Mouse (Mus musculus) forebrain, embryonic 11.5 days (tissue): Measurements from ENCODE around the gene Sorl1. TPM values are rescaled to one million over a fixed set of nuclear protein-coding genes. Genes with fewer than 3 reads are reported as not detected.

ENCODE experiments used
- ATAC-seq: fragments of 200-750 bp; cut with Nextera tagmentation; replicated peaks from 2 replicates; pipeline ENCODE4 v1.8.0; 2017; ENCODE audit warnings: moderate TSS enrichment; ENCODE audit not compliant: low FRiP score
- DNase-seq: peaks from one replicate; pipeline ENCODE4 v3.0.0-alpha.2; 2017; ENCODE audit warnings: low spot score
- H3K27ac ChIP-seq: fragments of 300-500 bp; sonication (generic); 2 replicates; pipeline ENCODE4 v1.5.1; 2014; ENCODE audit warnings: low read depth, low read length
- H3K27me3 ChIP-seq: fragments of 300-500 bp; sonication (generic); 2 replicates; pipeline ENCODE4 v1.6.1; 2014; ENCODE audit warnings: mild to moderate bottlenecking, low read length, mixed read lengths; ENCODE audit not compliant: control insufficient read depth, insufficient read depth
- H3K36me3 ChIP-seq: fragments of 300-500 bp; sonication (generic); 2 replicates; pipeline ENCODE4 v1.6.1; 2014; ENCODE audit warnings: mild to moderate bottlenecking, low read length, moderate library complexity, mixed read lengths; ENCODE audit not compliant: control insufficient read depth, insufficient read depth
- H3K4me1 ChIP-seq: fragments of 300-500 bp; sonication (generic); replicated peaks from 2 replicates; pipeline ENCODE4 v1.6.1; 2014; ENCODE audit warnings: low read length, mixed read lengths; ENCODE audit not compliant: control insufficient read depth, insufficient read depth
- H3K4me2 ChIP-seq: fragments of 300-500 bp; sonication (generic); 2 replicates; pipeline ENCODE4 v1.6.1; 2014; ENCODE audit warnings: low read depth, mild to moderate bottlenecking, low read length, moderate library complexity, mixed read lengths; ENCODE audit not compliant: severe bottlenecking
- H3K4me3 ChIP-seq: fragments of 300-500 bp; sonication (generic); 2 replicates; pipeline ENCODE4 v1.5.1; 2014; ENCODE audit warnings: low read depth, low read length
- H3K9ac ChIP-seq: fragments of 300-500 bp; sonication (generic); 2 replicates; pipeline ENCODE4 v1.6.1; 2014; ENCODE audit warnings: low read length
- H3K9me3 ChIP-seq: fragments of 300-500 bp; sonication (generic); 2 replicates; pipeline ENCODE4 v1.6.1; 2016; ENCODE audit warnings: low read length, mixed read lengths; ENCODE audit not compliant: control insufficient read depth
- WGBS: fragments of 180-500 bp; shearing (Covaris S2); extraction: QIAGEN DNeasy Blood & Tissue Kit; methylation state at CpG from one replicate; pipeline ENCODE4 v1.1.7; 2014; 5-methylcytosine and 5-hydroxymethylcytosine counted together
- polyA plus RNA-seq: library from polyadenylated mRNA; unstranded; fragments of >200 nt; fragmentation: Nextera tagmentation; extraction: Ambion mirVana; gene quantifications from 2 replicates; pipeline ENCODE4 v1.2.1, GENCODE M21; 2014

Sorl1 gene
- polyA plus RNA-seq, 1 experiment from 2014 or later, result 8.1 TPM

DNA sequence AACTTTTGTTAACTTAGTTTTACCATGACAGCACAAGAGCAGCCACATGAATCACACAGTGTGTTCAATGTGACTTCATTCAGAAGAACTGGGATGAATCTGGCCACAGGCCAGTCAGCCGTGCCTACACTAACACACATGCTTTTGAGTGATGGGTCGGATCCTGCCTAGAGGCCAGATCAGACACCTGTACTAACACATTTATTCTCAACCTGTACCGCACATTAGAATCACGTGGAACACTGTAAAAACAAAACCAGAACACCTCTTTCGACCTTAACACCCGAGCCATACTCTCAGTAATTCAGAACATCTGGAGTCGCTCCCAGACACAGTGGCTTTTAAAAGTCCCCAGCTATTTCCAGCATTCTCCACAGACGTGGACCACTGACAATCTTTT lies 119.0 kb downstream of the Sorl1 start:
- Histone ChIP-seq H3K27ac (no peak overlapping the region), H3K9ac (no peak overlapping the region), H3K4me1 (no peaks in the 10 kb centered on the region), H3K4me3 (no peak overlapping the region), H3K36me3 (no peaks in the 10 kb centered on the region), H3K27me3 (no peaks in the 10 kb centered on the region), H3K4me2 (no peak overlapping the region), H3K9me3 (no peaks in the 10 kb centered on the region)
- ATAC-seq (no peak), DNase-seq (no peak)
- 81% methylated on average over 8 of the region's 8 CpGs for WGBS

- Histone ChIP-seq H3K9ac (no peak overlapping the region), H3K36me3 (no peaks in the 10 kb centered on the region), H3K4me2 (no peak overlapping the region), H3K9me3 (no peaks in the 10 kb centered on the region), H3K4me3 (no peak overlapping the region), H3K27ac (no peak overlapping the region), H3K27me3 (no peaks in the 10 kb centered on the region), H3K4me1 (no peaks in the 10 kb centered on the region)
- 92% methylated on average over 4 of the region's 4 CpGs for WGBS
- DNase-seq, result no peak
- ATAC-seq, result no peak
These were observed 120.0 kb downstream of the Sorl1 start for GRCm38 (mm10) chr9:42004140-42004539.

- Histone ChIP-seq H3K27ac (no peak overlapping the region), H3K9ac (no peak overlapping the region), H3K9me3 (no peaks in the 10 kb centered on the region), H3K4me3 (no peak overlapping the region), H3K4me1 (peaks cover 2% of the 10 kb centered on the region; the same call in 1 of the 2 replicates), H3K36me3 (no peaks in the 10 kb centered on the region), H3K27me3 (no peaks in the 10 kb centered on the region), H3K4me2 (no peak overlapping the region)
- WGBS, result 74% methylated on average over 12 of the region's 12 CpGs
- ATAC-seq (no peak), DNase-seq (no peak)
These were observed 124.3 kb downstream of the Sorl1 start for GRCm38 (mm10) chr9:41999498-42000473.

DNA sequence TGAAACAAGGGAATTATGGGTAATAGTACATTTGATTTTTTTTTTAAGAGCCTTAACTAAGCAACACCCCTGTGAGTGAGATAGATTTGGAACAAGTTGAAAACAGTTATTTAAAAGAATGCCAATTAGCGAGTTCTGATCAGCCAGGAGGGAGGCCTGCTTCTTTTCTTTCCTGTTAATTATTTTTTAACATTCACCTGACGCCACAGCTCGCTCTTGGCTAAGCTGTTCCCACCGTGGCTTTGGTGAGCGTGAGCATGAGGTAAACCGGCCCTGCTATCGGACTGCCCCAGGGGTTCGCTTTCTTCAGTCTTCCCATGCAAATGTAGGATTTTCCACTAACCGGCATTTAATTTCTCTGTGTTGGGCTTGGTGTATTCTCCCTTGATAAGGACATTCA lies 128.8 kb downstream of the Sorl1 start:
- 59% methylated on average over 9 of the region's 9 CpGs for WGBS
- DNase-seq (no peak), ATAC-seq (no peak)
- Histone ChIP-seq H3K4me3 (no peak overlapping the region), H3K9me3 (no peaks in the 10 kb centered on the region), H3K27me3 (no peaks in the 10 kb centered on the region), H3K27ac (no peak overlapping the region), H3K4me1 (peaks cover 2% of the 10 kb centered on the region; the same call in 1 of the 2 replicates), H3K9ac (no peak overlapping the region), H3K4me2 (no peak overlapping the region), H3K36me3 (no peaks in the 10 kb centered on the region)

DNA sequence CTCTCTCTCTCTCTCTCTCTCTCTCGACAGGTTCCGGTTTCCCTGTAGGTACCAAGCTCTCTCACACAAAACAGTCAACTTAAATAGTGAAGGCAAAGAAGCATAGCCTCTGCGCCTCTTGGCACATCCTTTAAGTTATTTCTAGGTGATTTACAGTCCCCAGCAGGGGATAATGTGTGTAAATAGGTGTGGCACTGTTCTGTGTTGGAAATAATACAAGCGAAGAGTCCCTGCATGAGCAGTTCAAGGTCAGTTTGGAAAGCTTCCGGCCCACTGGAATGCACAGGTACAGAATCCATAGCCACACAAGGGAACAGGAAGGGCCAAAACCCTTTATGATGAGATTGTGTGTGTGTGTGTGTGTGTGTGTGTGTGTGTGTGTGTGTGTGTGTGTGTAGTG lies 130.3 kb downstream of the Sorl1 start:
- DNase-seq (no peak), ATAC-seq (no peak)
- peaks cover 2% of the 10 kb centered on the region; the same call in 1 of the 2 replicates for H3K4me1 ChIP-seq
- H3K27me3 ChIP-seq, result no peaks in the 10 kb centered on the region
- H3K9me3 ChIP-seq, result no peaks in the 10 kb centered on the region
- no peak overlapping the region for H3K4me2 ChIP-seq
- no peak overlapping the region for H3K4me3 ChIP-seq
- no peak overlapping the region for H3K9ac ChIP-seq
- WGBS, result 91% methylated on average over 5 of the region's 5 CpGs
- no peak overlapping the region for H3K27ac ChIP-seq
- no peaks in the 10 kb centered on the region for H3K36me3 ChIP-seq

GRCm38 (mm10) chr9:41992841-41993240 lies 131.3 kb downstream of the Sorl1 start:
- Histone ChIP-seq H3K27ac (no peak overlapping the region), H3K4me3 (no peak overlapping the region), H3K4me2 (no peak overlapping the region), H3K9ac (no peak overlapping the region), H3K27me3 (no peaks in the 10 kb centered on the region), H3K36me3 (no peaks in the 10 kb centered on the region), H3K9me3 (no peaks in the 10 kb centered on the region), H3K4me1 (peaks cover 2% of the 10 kb centered on the region; the same call in 1 of the 2 replicates)
- ATAC-seq (no peak), DNase-seq (no peak)
- 93% methylated on average over 5 of the region's 5 CpGs for WGBS

GRCm38 (mm10) chr9:41985636-41986035 lies 138.5 kb downstream of the Sorl1 start:
- H3K27ac ChIP-seq, result no peak overlapping the region
- no peaks in the 10 kb centered on the region for H3K36me3 ChIP-seq
- no peak overlapping the region for H3K4me2 ChIP-seq
- DNase-seq (no peak), ATAC-seq (no peak)
- H3K27me3 ChIP-seq, result no peaks in the 10 kb centered on the region
- WGBS, result 70% methylated on average over 5 of the region's 5 CpGs
- no peak overlapping the region for H3K9ac ChIP-seq
- H3K9me3 ChIP-seq, result no peaks in the 10 kb centered on the region
- H3K4me1 ChIP-seq, result no peaks in the 10 kb centered on the region
- H3K4me3 ChIP-seq, result no peak overlapping the region

- 71% methylated on average over 9 of the region's 9 CpGs for WGBS
- Histone ChIP-seq H3K9me3 (no peaks in the 10 kb centered on the region), H3K36me3 (no peaks in the 10 kb centered on the region), H3K4me3 (no peak overlapping the region), H3K27me3 (no peaks in the 10 kb centered on the region), H3K4me1 (no peaks in the 10 kb centered on the region), H3K9ac (no peak overlapping the region), H3K27ac (no peak overlapping the region), H3K4me2 (no peak overlapping the region)
- DNase-seq, result no peak
- ATAC-seq, result no peak
These were observed 139.0 kb downstream of the Sorl1 start for GRCm38 (mm10) chr9:41985052-41985451.

DNA sequence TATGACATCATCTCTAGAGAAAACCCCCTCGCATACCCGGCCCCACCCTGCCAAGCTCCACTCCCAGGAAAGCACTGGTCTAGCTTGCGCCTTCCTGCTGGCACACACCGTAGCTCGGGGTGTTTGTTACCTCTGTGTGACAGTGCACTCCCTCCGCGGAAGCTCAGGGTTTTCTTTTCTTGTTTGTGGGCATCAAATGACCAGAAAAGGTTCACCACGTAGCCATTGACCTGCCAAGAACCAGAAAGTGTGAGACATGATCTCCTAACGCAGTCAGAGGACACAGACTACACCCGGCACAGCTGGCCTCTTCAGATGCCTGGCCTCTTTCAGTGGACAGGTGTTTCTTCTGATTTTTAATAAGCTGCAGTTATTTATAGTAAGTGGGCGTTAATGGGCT lies 139.8 kb downstream of the Sorl1 start:
- DNase-seq (no peak), ATAC-seq (no peak)
- WGBS, result 93% methylated on average over 11 of the region's 11 CpGs
- no peaks in the 10 kb centered on the region for H3K9me3 ChIP-seq
- H3K9ac ChIP-seq, result no peak overlapping the region
- no peak overlapping the region for H3K4me2 ChIP-seq
- no peaks in the 10 kb centered on the region for H3K4me1 ChIP-seq
- H3K4me3 ChIP-seq, result no peak overlapping the region
- H3K27ac ChIP-seq, result no peak overlapping the region
- H3K36me3 ChIP-seq, result no peaks in the 10 kb centered on the region
- no peaks in the 10 kb centered on the region for H3K27me3 ChIP-seq
